Mouse (Mus musculus): ENCODE measurements at regions not wholly inside any gene's neighbourhood (a gene's known extent, or its start where the extent isn't known, plus 50 kb on each side); places are given as distances from the start of the nearest gene placed in this dataset.

GRCm38 (mm10) chr9:81726542-81726941, 92.9 kb upstream of the Htr1b start:
- no peak for ATAC-seq (replicated peaks; ENCODE audit: poor library complexity, severe bottlenecking)

- ATAC-seq (replicated peaks; ENCODE audit: poor library complexity, severe bottlenecking) = no peak
These were observed 86.5 kb upstream of the Htr1b start for GRCm38 (mm10) chr9:81720103-81720502.

GRCm38 (mm10) chr9:81716980-81717868, 83.6 kb upstream of the Htr1b start:
- ATAC-seq (replicated peaks; ENCODE audit: poor library complexity, severe bottlenecking) = peak; percentile 80

- peak; percentile 33; the same call in 1 of the 2 replicates for ATAC-seq (replicated peaks; ENCODE audit: poor library complexity, severe bottlenecking)
These were observed 57.7 kb upstream of the Htr1b start for GRCm38 (mm10) chr9:81691351-81691750.

GRCm38 (mm10) chr9:81689744-81690143, 56.1 kb upstream of the Htr1b start:
- no peak for ATAC-seq (replicated peaks; ENCODE audit: poor library complexity, severe bottlenecking)

All from granulocyte monocyte progenitor cell, adult 5-6 weeks (primary cell).